In the genomic region with DNA sequence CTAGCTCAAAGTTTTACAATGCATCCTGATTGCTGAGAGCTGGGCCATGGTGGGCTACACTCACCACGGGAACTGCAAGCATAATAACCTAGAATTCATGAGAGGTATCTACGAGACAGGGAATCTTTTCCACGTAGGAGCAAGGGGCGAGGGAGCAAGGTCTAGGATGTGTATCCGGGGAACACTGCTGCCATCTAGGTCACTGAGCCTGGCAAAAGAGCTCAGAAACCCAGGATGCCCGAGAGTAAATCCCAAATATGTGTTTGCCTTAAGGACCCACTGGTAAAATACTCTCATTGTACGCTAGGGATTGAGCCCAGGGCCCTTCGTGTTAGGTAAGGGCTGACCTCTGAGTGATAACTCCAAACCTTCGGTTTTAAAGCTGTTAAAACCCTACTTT, we compare ENCODE assay signal across 27 mouse cellular contexts.
"Had no signal": no experiment of that assay in that cellular context is flagged by ENCODE, and none has a peak within 500 bp of the region (broad histone marks: within the 10 kb centered on the region; RNA-seq: fewer than 3 reads in every experiment).

No protein-coding gene starts in this region.

- H3K9me3 ChIP-seq: limb, embryonic 10.5 days; limb, embryonic 12.5 days; limb, embryonic 13.5 days; limb, embryonic 15.5 days; liver, embryonic 12.5 days; liver, embryonic 13.5 days; liver, embryonic 15.5 days; lung, embryonic 15.5 days; megakaryocyte, embryonic 14.5 days; midbrain, embryonic 10.5 days; midbrain, embryonic 12.5 days; midbrain, embryonic 13.5 days; midbrain, embryonic 15.5 days; neural tube, embryonic 12.5 days had no signal

- ATAC-seq: liver, embryonic 12.5 days; liver, postnatal 0 days; lung, postnatal 0 days; midbrain, embryonic 13.5 days; midbrain, embryonic 15.5 days; midbrain, embryonic 16.5 days had no signal

- H3K27ac ChIP-seq: limb, embryonic 10.5 days; limb, embryonic 12.5 days; limb, embryonic 13.5 days; limb, embryonic 15.5 days; liver, embryonic 12.5 days; liver, embryonic 13.5 days; liver, embryonic 14.5 days; liver, embryonic 15.5 days; macrophage; midbrain, embryonic 10.5 days; midbrain, embryonic 12.5 days; midbrain, embryonic 13.5 days; midbrain, embryonic 15.5 days; neural tube, embryonic 12.5 days had no signal

- H3K27me3 ChIP-seq: limb, embryonic 12.5 days; limb, embryonic 13.5 days; limb, embryonic 15.5 days; liver, embryonic 13.5 days; lung, embryonic 15.5 days; megakaryocyte, embryonic 14.5 days; midbrain, embryonic 13.5 days; midbrain, embryonic 15.5 days; neural tube, embryonic 12.5 days had no signal

- H3K36me3 ChIP-seq: limb, embryonic 10.5 days; limb, embryonic 12.5 days; limb, embryonic 13.5 days; limb, embryonic 15.5 days; liver, embryonic 12.5 days; liver, embryonic 13.5 days; liver, embryonic 15.5 days; lung, embryonic 15.5 days; midbrain, embryonic 12.5 days; midbrain, embryonic 13.5 days; midbrain, embryonic 15.5 days; neural tube, embryonic 12.5 days had no signal

- H3K4me1 ChIP-seq: liver, embryonic 12.5 days; liver, embryonic 13.5 days; megakaryocyte, embryonic 14.5 days had no signal

- H3K9ac ChIP-seq: limb, embryonic 12.5 days; limb, embryonic 13.5 days; limb, embryonic 15.5 days; liver, embryonic 12.5 days; liver, embryonic 13.5 days; liver, embryonic 14.5 days; liver, embryonic 15.5 days; liver, postnatal 0 days; lung, embryonic 14.5 days; lung, embryonic 15.5 days; midbrain, embryonic 12.5 days; midbrain, embryonic 13.5 days; midbrain, embryonic 15.5 days; neural tube, embryonic 12.5 days had no signal

- H3K4me3 ChIP-seq: limb, embryonic 10.5 days; limb, embryonic 12.5 days; limb, embryonic 13.5 days; limb, embryonic 15.5 days; liver, embryonic 12.5 days; liver, embryonic 13.5 days; liver, embryonic 15.5 days; lung, embryonic 15.5 days; megakaryocyte, embryonic 14.5 days; midbrain, embryonic 10.5 days; midbrain, embryonic 12.5 days; midbrain, embryonic 13.5 days; midbrain, embryonic 15.5 days; myocyte; neural tube, embryonic 12.5 days had no signal

- DNase-seq: liver; liver, embryonic 13.5 days; liver, postnatal 0 days; lung, adult 18-20 months; lung, adult 2 months; midbrain, embryonic 14.5 days had no signal

- H3K4me2 ChIP-seq: limb, embryonic 12.5 days; limb, embryonic 13.5 days; limb, embryonic 15.5 days; liver, embryonic 11.5 days; liver, embryonic 12.5 days; liver, embryonic 13.5 days; liver, embryonic 15.5 days; lung, embryonic 14.5 days; lung, embryonic 15.5 days; midbrain, embryonic 11.5 days; midbrain, embryonic 12.5 days; midbrain, embryonic 13.5 days; midbrain, embryonic 15.5 days; neural tube, embryonic 12.5 days had no signal
